Mouse (Mus musculus) erythroblast, embryonic 14.5 days (primary cell): ENCODE data around the gene Cbs. TPM values are rescaled to one million over a fixed set of nuclear protein-coding genes. Genes with fewer than 3 reads are reported as not detected.
"Not testable (repeated sequence)": the region's sequence is repeated elsewhere in the genome, so short reads cannot be mapped to it uniquely, and the experiment has no call there.

Experiments used
- H3K27me3 ChIP-seq: 2 replicates; pipeline ENCODE4 v1.6.1; 2012; ENCODE audit warnings: inconsistent platforms; ENCODE audit not compliant: control insufficient read depth
- H3K36me3 ChIP-seq: 2 replicates; pipeline ENCODE4 v1.6.1; 2012; ENCODE audit warnings: mild to moderate bottlenecking, inconsistent platforms; ENCODE audit not compliant: control insufficient read depth
- H3K4me1 ChIP-seq: 2 replicates; pipeline ENCODE4 v1.6.1; 2012; ENCODE audit warnings: inconsistent platforms; ENCODE audit not compliant: control insufficient read depth
- H3K4me3 ChIP-seq: replicated peaks from 2 replicates; pipeline ENCODE3; 2012; ENCODE audit warnings: moderate library complexity, mild to moderate bottlenecking, inconsistent platforms
- H3K9me3 ChIP-seq: 2 replicates; pipeline ENCODE4 v1.6.1; 2012; ENCODE audit warnings: low read length, inconsistent platforms, mixed read lengths; ENCODE audit not compliant: control insufficient read depth
- GATA1 ChIP-seq: IDR thresholded peaks from 2 replicates; pipeline ENCODE4 v1.6.1; 2012; ENCODE audit warnings: low read length, inconsistent platforms, mixed read lengths
- TAL1 ChIP-seq: IDR thresholded peaks from 3 replicates; pipeline ENCODE4 v1.6.1; 2012; ENCODE audit warnings: low read length, inconsistent platforms, mixed read lengths
- polyA plus RNA-seq: library from polyadenylated mRNA; stranded (reverse); fragments of >175 nt; gene quantifications from 2 replicates; pipeline ENCODE4 v1.2.3, GENCODE M21; 2012

Cbs gene
- polyA plus RNA-seq, 1 experiment: 0.01 TPM

DNA sequence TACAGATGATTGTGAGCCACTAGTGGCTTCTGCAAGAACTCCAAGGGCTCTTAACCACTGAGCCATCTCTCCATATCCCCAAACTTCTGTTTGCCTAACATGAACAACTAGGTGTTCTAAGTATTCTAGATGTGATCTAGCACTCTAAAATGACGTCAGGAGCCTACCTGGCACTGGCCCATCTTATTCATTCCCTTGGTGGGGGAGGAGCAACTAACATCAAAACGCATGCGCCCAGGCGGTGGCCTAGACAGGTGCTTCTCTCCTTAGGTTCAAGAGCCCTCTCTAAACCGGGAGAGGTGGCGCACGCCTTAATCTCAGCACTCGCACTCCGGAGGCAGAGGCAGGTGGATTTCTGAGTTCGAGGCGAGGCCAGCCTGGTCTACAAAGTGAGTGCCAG, 1.3 kb downstream of the Cbs start:
- no peaks in the 10 kb centered on the region for H3K36me3 ChIP-seq
- H3K4me3 ChIP-seq: no peak overlapping the region
- TF ChIP-seq TAL1 (no peak), GATA1 (no peak)
- H3K4me1 ChIP-seq: peaks cover 8% of the 10 kb centered on the region
- H3K27me3 ChIP-seq: peaks cover 47% of the 10 kb centered on the region
- H3K9me3 ChIP-seq: peaks cover 3% of the 10 kb centered on the region; the same call in 1 of the 2 replicates

DNA sequence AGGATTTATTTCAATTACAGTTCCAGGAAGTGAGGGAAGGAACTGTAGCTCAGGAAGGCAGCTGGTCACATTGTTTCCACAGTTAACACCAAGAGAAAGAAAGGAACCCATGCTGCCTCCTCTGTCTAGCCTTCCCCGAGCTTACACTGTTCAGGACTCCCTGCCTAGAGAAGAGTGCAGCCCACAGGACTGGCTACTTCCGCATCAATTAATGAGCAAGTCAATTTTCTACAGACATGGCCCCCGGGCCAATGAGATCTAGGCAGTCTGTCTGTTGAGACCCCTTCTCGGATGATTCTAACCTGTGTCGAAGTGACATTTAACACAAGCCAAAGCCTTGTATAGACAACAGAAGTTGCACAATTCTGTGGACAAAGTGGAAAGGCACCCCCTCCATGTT, 2.1 kb downstream of the Cbs start:
- no peak overlapping the region for H3K4me3 ChIP-seq
- H3K4me1 ChIP-seq: peaks cover 8% of the 10 kb centered on the region
- TF ChIP-seq GATA1: no peak
- no peak for TF ChIP-seq TAL1
- peaks cover 3% of the 10 kb centered on the region; the same call in 1 of the 2 replicates for H3K9me3 ChIP-seq
- no peaks in the 10 kb centered on the region for H3K36me3 ChIP-seq
- peaks cover 45% of the 10 kb centered on the region for H3K27me3 ChIP-seq

DNA sequence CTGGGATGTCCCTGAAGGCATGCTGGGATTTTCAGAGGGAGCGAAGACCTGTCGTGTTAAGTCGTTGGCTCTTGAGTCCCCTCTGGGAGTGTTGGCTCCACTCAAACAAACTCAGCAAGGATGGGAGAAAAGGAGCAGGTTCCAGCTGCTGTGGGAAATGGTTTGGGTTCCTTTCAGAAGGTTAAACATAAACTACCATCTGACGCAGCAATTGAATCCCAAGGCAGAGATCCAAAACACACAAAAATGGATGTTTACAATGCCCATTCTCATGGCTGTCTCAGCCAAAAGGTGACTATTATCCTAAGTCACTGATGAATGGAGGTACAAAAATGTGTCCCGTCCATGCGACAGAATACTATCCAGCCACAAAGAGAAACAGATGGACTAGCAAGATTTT, 4.0 kb downstream of the Cbs start:
- Histone ChIP-seq H3K4me1 (peaks cover 8% of the 10 kb centered on the region), H3K4me3 (no peak overlapping the region), H3K27me3 (peaks cover 34% of the 10 kb centered on the region), H3K9me3 (peaks cover 5% of the 10 kb centered on the region), H3K36me3 (no peaks in the 10 kb centered on the region; the same call in 1 of the 2 replicates)
- TF ChIP-seq GATA1 (no peak), TAL1 (no peak)

DNA sequence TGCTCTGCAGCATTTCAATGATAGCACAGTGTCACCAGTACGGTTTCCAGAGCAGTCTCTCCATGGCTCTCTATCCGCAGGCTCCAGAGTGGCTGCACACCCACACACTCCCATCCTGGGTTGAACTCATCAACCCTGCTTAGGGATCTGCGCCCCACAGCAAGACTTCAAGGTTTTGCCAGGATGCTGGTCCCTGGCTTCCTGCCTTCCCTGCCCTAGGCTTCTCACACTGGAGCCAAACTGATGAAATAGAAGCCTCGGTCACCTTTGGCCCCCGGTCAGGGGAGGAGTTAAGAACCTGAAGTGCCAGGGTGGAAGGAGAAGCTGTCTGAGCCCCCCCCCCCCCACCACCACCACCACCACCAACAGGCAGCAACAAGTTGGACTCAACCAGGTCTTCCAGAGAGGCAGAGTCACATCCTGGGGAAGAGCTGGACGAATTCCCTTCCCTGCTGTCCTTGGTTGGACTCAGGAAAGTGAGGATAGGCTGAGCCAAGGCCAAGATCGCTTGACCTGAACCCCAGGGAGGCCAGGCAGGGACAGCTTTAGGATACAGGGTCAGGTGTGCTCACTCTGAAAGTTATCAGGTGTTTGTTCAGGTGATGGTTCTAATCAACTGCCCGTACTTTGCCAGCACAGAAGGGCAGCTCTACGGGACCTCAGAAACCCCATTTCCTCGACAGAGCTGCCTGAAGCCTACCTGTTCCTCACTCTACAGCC, 5.8 kb downstream of the Cbs start:
- peaks cover 16% of the 10 kb centered on the region for H3K27me3 ChIP-seq
- peaks cover 2% of the 10 kb centered on the region for H3K9me3 ChIP-seq
- H3K4me1 ChIP-seq: no peaks in the 10 kb centered on the region
- TF ChIP-seq TAL1 (no peak), GATA1 (no peak)
- H3K36me3 ChIP-seq: no peaks in the 10 kb centered on the region; the same call in 1 of the 2 replicates
- H3K4me3 ChIP-seq: no peak overlapping the region

DNA sequence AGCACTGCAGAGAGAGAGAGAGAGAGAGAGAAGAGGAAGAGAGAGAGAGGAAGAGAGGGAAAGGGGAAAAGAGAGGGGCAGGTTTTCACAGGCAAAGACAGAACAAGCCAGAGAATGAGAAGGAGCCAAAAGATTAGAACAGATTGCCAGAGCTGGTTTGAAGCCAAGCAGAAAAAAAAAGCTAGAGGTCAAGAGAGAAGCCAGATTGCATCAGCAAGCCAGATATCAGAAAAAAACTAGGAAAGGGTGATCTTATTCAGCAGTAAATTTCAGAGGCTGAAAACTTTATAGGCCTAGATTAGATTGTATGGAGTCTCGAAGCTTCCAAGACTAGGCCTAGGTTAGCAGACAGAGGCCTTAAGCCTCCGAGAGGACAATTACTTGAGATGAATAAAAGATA, 9.1 kb downstream of the Cbs start:
- H3K36me3 ChIP-seq: no peaks in the 10 kb centered on the region; the same call in 1 of the 2 replicates
- no peaks in the 10 kb centered on the region for H3K27me3 ChIP-seq
- no peak overlapping the region for H3K4me3 ChIP-seq
- TF ChIP-seq GATA1 (no peak), TAL1 (no peak)
- peaks cover 2% of the 10 kb centered on the region; the same call in 1 of the 2 replicates for H3K9me3 ChIP-seq
- H3K4me1 ChIP-seq: no peaks in the 10 kb centered on the region

DNA sequence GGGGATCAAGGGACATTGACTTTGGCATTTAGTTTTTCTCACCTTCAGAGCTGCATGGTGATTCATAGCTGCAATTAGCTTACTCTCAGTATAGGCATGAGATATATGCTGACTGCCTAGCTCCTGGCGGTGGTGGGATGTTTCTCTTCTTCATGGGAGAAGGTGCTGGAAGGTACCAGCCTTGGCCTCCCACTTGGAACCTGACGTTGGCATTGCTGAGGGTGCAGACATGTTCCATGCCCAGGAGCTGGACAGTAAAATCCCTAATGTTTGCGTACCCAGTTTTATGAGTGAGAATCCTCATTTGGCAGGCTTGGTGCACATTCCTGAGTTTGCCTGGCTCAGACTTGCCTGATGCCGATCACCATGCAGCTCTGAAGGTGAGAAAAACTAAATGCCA, 13.9 kb downstream of the Cbs start:
- Histone ChIP-seq H3K36me3 (peaks cover 2% of the 10 kb centered on the region; the same call in 1 of the 2 replicates), H3K27me3 (no peaks in the 10 kb centered on the region), H3K4me3 (no peak overlapping the region), H3K9me3 (no peaks in the 10 kb centered on the region), H3K4me1 (no peaks in the 10 kb centered on the region)
- TF ChIP-seq GATA1: no peak
- no peak for TF ChIP-seq TAL1

DNA sequence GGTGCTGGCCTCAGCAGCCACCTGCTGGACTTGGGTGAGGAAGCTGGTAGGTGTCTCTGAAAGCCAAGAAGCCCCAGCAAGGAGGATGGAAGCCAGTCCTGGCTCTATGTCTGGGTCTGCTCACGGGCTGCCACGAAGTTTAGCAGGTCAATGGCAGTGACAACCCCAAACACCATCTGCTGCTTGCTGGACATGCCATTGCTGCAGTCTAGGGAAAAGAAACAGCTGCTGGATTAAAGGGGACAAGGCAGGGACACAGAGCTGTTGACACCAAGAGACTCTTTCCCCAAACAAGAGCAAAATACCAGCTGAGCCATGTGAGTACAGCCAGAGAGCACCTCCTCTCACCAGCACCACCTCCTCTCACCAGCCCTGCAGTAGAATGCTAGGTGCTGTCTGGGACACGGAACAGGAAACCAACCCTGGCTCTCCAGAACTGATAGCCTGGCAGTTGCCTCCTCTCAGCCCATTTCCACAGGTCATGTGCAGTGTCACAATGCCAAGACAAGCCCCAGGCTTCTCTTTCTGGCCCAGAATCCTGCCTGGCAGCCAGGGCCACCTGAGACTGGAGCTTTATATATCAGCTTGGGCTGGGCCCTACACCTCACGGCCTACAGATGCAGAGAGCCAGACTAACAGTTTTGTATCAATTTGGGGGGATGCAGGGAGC, 23.8 kb downstream of the Cbs start:
- H3K36me3 ChIP-seq: peaks cover 2% of the 10 kb centered on the region; the same call in 1 of the 2 replicates
- no peaks in the 10 kb centered on the region for H3K9me3 ChIP-seq
- H3K4me1 ChIP-seq: no peaks in the 10 kb centered on the region
- no peaks in the 10 kb centered on the region for H3K27me3 ChIP-seq
- no peak overlapping the region for H3K4me3 ChIP-seq
- TF ChIP-seq GATA1 (no peak), TAL1 (no peak)

DNA sequence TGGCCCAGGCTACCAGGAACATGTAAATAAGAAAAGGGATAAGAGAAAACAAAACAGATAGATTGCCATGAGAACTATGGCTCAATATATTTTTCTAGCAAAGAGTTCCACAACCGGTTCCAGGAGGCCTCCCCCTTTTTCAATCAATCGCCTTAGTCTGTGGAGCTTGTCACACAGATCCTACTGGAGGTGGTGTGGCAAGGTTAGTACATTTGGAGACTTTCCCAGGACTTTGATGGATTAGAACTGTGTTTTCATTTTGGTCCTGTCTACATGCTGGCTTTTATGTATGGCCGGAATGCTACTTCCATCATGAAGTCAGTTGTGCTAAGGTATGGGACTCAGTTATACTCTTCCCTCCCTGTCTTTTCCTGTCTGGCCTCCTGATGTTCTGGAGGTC, 27.1 kb downstream of the Cbs start:
- no peak overlapping the region for H3K4me3 ChIP-seq
- peaks cover 16% of the 10 kb centered on the region for H3K36me3 ChIP-seq
- H3K9me3 ChIP-seq: no peaks in the 10 kb centered on the region
- H3K27me3 ChIP-seq: no peaks in the 10 kb centered on the region
- H3K4me1 ChIP-seq: no peaks in the 10 kb centered on the region
- TF ChIP-seq TAL1 (no peak), GATA1 (no peak)

DNA sequence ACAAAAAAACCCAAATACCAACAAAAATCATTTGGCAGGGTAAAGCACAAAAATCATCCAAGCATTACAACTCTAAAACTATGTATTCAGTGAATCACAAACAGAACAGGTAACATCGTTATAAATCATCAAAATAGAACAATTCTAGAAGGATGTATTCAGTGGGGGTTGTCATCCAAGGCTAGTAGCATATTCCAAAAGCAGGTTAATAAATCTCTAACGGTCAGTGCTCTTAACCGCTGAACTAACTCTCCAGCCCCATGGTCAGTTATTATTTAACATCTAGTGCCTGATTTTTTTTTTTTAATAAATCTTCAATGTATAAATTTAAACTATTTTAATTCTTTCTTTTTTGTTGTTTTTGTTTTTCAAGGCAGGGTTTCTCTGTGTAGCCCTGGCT, 27.9 kb downstream of the Cbs start:
- not testable (repeated sequence) for H3K27me3 ChIP-seq, H3K9me3 ChIP-seq, H3K4me3 ChIP-seq, H3K4me1 ChIP-seq
- H3K36me3 ChIP-seq: peaks cover 23% of the 10 kb centered on the region
